In genomic region chr3:136147166-136147565, GRCm38 (mm10) we compare ENCODE assay signal across 23 mouse cellular contexts.
A peak's percentile ranks its signal among the peaks of the same experiment; 100 is the strongest.
DNase-seq lines count a peak whose midpoint lies in the region; ATAC-seq lines count a peak whose summit lies in the region.
"Had no signal": no experiment of that assay in that cellular context is flagged by ENCODE, and none has a peak within 500 bp of the region (broad histone marks: within the 10 kb centered on the region; RNA-seq: fewer than 3 reads in every experiment).

No protein-coding gene starts in this region.

- no peak overlapping the region for H3K27ac ChIP-seq in midbrain, embryonic 11.5 days (ENCODE audit: low read depth, low read length)
- no peak overlapping the region for H3K27ac ChIP-seq in midbrain, embryonic 14.5 days (replicated peaks; ENCODE audit: low read depth, low read length)
- H3K27ac ChIP-seq: embryonic facial prominence, embryonic 13.5 days; embryonic facial prominence, embryonic 15.5 days; forebrain, embryonic 10.5 days; forebrain, embryonic 12.5 days had no signal

- no peaks in the 10 kb centered on the region for H3K27me3 ChIP-seq in midbrain, embryonic 11.5 days (ENCODE audit: control insufficient read depth, insufficient read depth, low read length)
- H3K27me3 ChIP-seq in midbrain, embryonic 14.5 days (ENCODE audit: control insufficient read depth, insufficient read depth, low read length) = no peaks in the 10 kb centered on the region
- H3K27me3 ChIP-seq: CH12.LX; embryonic facial prominence, embryonic 13.5 days; embryonic facial prominence, embryonic 15.5 days; forebrain, embryonic 12.5 days had no signal

- ATAC-seq in cerebellum, adult (ENCODE audit: insufficient number of reproducible peaks, low FRiP score, low TSS enrichment) = no peak
- ATAC-seq in midbrain, embryonic 11.5 days (ENCODE audit: low FRiP score) = no peak
- ATAC-seq in midbrain, embryonic 14.5 days (ENCODE audit: low FRiP score, low TSS enrichment) = no peak
- ATAC-seq: activated CD4-positive, CD25-positive, alpha-beta regulatory T cell, adult 4 months; CD4-positive, CD25-positive, alpha-beta regulatory T cell, adult 4 months; forebrain, embryonic 14.5 days; forebrain, embryonic 16.5 days; Patski had no signal

- DNase-seq in cerebellum, adult 11-12 months = peak; percentile 38
- DNase-seq in cerebellum, postnatal 4 days (ENCODE audit: low spot score in 2 of 2) = no peak
- peak; percentile 50 for DNase-seq in cerebellum, adult 9-11 months
- peak; percentile 75 for DNase-seq in midbrain, embryonic 11.5 days (ENCODE audit: low spot score, missing footprints)
- DNase-seq in midbrain, embryonic 14.5 days = no peak
- DNase-seq: adrenal gland, adult 8-10 months; adrenal gland, postnatal 14 days; adrenal gland, postnatal 36 days; B cell, adult 2 months; embryo, embryonic 11 days had no signal

- no peak overlapping the region for H3K4me3 ChIP-seq in midbrain, embryonic 11.5 days (ENCODE audit: low read depth, low read length)
- no peak overlapping the region for H3K4me3 ChIP-seq in midbrain, embryonic 14.5 days (replicated peaks; ENCODE audit: low read depth, low read length)
- H3K4me3 ChIP-seq: embryonic facial prominence, embryonic 13.5 days; embryonic facial prominence, embryonic 15.5 days; erythroblast, embryonic 14.5 days; forebrain, embryonic 10.5 days; forebrain, embryonic 12.5 days had no signal

- WGBS in midbrain, embryonic 11.5 days = 71% methylated on average over 2 of the region's 2 CpGs
- WGBS in midbrain, embryonic 14.5 days = 79% methylated on average over 2 of the region's 2 CpGs

- no peak overlapping the region for H3K4me2 ChIP-seq in midbrain, embryonic 11.5 days
- no peak overlapping the region for H3K4me2 ChIP-seq in midbrain, embryonic 14.5 days (ENCODE audit: low read length)
- H3K4me2 ChIP-seq: embryonic facial prominence, embryonic 13.5 days; embryonic facial prominence, embryonic 15.5 days; forebrain, embryonic 12.5 days had no signal

- no peaks in the 10 kb centered on the region for H3K9me3 ChIP-seq in midbrain, embryonic 11.5 days (ENCODE audit: control insufficient read depth, low read length)
- H3K9me3 ChIP-seq in midbrain, embryonic 14.5 days (ENCODE audit: control insufficient read depth, low read length) = no peaks in the 10 kb centered on the region
- H3K9me3 ChIP-seq: embryonic facial prominence, embryonic 13.5 days; embryonic facial prominence, embryonic 15.5 days; forebrain, embryonic 10.5 days; forebrain, embryonic 12.5 days; G1E had no signal

- no peaks in the 10 kb centered on the region for H3K36me3 ChIP-seq in midbrain, embryonic 11.5 days (ENCODE audit: control insufficient read depth, insufficient read depth, low read length)
- no peaks in the 10 kb centered on the region for H3K36me3 ChIP-seq in midbrain, embryonic 14.5 days (ENCODE audit: control insufficient read depth, insufficient read depth, low read length)
- H3K36me3 ChIP-seq: embryonic facial prominence, embryonic 13.5 days; embryonic facial prominence, embryonic 15.5 days; forebrain, embryonic 10.5 days; forebrain, embryonic 12.5 days; G1E had no signal

- no peaks in the 10 kb centered on the region for H3K4me1 ChIP-seq in midbrain, embryonic 11.5 days (ENCODE audit: control insufficient read depth, insufficient read depth, low read length)
- no peaks in the 10 kb centered on the region for H3K4me1 ChIP-seq in midbrain, embryonic 14.5 days (ENCODE audit: control insufficient read depth, insufficient read depth, low read length)
- H3K4me1 ChIP-seq: embryonic facial prominence, embryonic 13.5 days; embryonic facial prominence, embryonic 15.5 days; forebrain, embryonic 10.5 days; forebrain, embryonic 12.5 days had no signal

- H3K9ac ChIP-seq in midbrain, embryonic 11.5 days (ENCODE audit: low read length) = no peak overlapping the region
- no peak overlapping the region for H3K9ac ChIP-seq in midbrain, embryonic 14.5 days (replicated peaks; ENCODE audit: low read length)
- H3K9ac ChIP-seq: embryonic facial prominence, embryonic 13.5 days; embryonic facial prominence, embryonic 15.5 days; forebrain, embryonic 12.5 days had no signal

Comparison
In these comparisons a context has a peak if more than half of its experiments do, and no peak if none do; other contexts are left out.
1. DNase-seq: peak in cerebellum, adult 11-12 months (single experiment), cerebellum, adult 9-11 months (single experiment) and midbrain, embryonic 11.5 days (single experiment); none in cerebellum, postnatal 4 days (0 of 2) and midbrain, embryonic 14.5 days (single experiment).